Mouse (Mus musculus) kidney, adult 18-20 months (tissue): ENCODE data around the gene Gcnt2.

Experiments used
- DNase-seq: peaks from one replicate; pipeline ENCODE4 v3.0.0; 2021

Gcnt2 gene

DNA sequence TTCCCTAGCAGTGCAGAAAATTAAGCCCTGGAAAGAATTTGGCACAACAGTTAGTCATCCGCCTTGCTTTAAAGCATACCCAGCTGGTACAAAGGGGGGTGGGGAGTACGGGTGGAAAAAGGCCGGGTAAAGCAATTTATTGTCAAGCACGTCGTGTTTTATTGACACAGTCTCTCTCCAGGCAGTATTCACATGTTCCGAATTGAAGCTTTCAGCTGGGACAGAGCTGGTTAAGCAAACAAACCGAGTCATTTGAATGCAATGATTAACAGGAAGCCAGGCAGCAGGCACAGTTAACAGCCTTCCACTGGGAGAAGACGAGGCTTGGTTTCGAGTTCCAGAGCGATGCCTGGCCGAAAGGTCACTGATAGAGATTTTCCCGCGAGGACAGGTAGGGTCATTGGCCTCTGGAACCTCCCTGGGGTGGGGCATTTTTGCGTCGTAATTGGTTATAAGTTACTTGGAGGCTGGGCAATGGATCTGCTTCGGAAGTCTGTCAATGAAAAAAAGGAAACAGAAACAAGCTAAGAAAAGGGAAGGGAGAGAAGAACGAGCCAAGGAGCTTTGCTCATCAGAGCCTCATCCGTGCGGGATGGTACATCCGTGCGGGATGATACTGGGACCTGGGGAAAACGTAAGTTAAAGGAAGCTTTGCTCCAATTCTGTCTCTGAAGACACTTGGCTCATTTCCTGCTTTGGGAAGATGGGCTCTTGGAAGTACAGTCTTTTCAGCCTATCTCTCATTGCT lies at the start of gene Gcnt2:
Gcnt2 (plus strand) TSS at position 103 of the 748 bp plus-strand sequence.
- peak; percentile 80 for DNase-seq

DNA sequence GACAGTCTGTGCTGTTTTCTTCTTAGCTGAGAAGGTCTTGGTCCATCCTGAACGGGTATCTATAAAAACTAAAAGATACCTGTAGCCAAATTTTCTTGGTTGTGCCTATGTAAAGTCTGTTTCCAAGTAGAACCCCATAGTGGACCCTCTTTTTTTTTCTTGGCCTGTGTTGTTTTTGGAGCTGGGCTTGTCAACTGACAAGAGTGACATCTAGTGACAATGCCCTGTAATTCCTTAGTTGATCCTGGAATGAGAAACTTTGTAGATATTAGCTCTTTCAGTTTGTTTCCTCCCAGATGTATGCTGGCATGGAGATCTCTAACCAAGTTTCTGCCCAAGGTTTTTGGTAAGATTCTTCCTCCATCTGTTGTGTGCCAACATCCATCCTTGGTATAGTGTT lies 38.9 kb upstream of the Gcnt2 start:
- no peak for DNase-seq

GRCm38 (mm10) chr13:40821911-40822310 lies 37.6 kb upstream of the Gcnt2 start:
- DNase-seq: no peak

DNA sequence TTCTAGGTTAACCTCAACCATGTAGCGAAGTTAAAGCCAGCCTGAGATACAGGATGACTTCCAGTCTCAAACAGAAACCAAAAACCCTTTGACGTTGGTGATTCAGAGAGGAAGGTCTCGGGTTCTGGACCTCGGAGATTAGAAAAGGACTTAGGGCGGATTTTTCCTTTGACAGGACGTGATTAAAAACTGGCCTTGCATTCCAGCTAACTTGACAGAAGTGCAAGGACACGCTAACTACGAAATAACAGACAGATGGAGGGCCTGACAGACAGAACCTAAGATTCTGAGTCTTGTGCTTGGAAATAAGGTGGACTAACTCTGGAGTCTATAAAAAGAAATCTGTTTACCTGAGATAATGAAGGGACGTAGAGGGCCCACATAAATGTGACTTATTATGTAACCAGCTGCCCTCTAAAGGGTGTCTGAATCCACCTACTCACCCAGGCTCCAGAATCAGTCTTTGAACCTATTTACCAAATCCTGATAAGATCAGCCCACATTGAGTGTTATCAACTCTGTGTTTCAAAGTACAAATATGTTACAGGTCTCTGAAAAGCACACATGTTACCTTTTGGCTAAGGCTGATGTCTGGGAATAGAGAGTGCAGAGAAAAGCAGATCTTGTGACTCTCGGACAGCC lies 18.3 kb upstream of the Gcnt2 start:
- DNase-seq: no peak

DNA sequence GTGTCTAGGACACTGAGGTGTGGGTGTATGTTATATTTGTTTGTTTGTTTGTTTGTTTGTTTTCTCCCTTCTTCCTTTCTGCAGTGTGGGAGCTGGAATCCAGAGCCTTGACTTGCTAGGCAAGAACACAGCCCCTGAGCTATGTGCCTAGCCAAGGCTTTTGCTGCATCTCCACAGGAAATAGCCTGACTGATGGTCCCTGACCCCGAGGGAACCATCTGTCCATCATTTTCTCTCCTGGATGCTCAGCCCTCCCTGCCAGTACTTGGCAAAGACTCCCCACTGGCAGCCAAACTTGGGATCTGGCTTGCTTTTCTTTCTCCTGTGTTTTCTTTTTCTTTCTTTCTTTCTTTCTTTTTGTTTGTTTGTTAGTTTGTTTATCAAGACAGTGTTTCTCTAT lies 17.4 kb upstream of the Gcnt2 start:
- no peak for DNase-seq

GRCm38 (mm10) chr13:40843418-40844067 lies 16.0 kb upstream of the Gcnt2 start:
- DNase-seq: peak; percentile 72

GRCm38 (mm10) chr13:40844144-40844543 lies 15.4 kb upstream of the Gcnt2 start:
- DNase-seq: no peak

DNA sequence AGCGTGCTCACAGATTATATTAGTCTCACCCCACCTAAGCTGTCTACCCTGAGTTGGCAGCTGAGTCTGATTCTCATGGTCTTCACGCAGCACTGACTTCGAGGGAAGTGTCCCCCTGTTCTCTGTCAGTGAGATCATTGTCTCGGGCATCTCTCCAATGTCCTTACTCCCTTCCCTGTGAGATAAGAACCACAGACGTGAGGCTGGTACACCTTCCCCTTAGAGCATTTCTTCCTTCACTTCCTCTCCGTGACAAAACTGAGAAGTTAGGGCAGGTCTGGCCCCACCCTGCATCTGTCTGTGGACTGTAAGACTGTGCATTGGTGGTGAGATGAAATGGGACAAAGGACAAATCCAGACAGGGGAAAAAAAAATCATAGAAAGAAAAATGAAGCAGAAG lies 13.6 kb upstream of the Gcnt2 start:
- no peak for DNase-seq

GRCm38 (mm10) chr13:40846375-40846774 lies 13.2 kb upstream of the Gcnt2 start:
- DNase-seq: peak; percentile 30

GRCm38 (mm10) chr13:40847898-40848297 lies 11.7 kb upstream of the Gcnt2 start:
- no peak for DNase-seq

DNA sequence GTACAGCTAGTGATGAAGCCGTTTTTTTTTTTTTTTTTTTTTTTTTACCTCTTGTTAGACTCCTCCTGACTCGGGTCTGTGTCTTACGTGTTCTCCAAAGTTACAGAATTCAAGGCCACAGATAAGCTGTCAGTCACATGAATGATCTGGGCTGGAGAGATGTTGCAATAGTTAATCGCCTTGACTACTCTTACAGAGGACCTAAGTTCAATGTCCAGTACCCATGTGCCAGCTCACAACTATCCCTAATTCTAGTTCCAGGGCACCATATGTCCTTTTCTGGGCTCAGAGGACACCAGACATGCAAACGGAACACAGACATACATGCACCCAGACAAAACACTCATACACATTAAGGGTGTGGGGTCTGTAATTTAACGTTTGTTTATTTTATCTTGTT lies 8.9 kb upstream of the Gcnt2 start:
- peak; percentile 19 for DNase-seq

DNA sequence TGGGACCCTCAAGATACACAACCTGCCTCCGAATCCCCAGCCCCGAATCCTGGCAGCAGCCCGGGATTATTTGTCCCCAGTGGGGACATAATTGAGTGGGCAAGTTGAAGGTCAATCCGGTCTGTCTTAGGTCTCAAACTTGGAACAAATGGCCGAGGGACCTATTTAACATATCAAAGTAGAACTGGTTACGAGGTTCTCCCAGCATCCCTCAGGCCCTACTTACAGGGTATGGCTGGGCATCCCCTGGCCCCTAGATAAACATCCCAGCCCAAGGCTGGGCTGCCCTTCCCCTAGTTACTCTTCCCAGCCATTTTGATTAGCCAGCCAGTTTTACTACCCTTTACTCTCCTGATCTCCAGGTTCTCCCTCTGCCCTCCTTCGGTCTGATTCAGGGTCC lies 8.3 kb upstream of the Gcnt2 start:
- DNase-seq: no peak

DNA sequence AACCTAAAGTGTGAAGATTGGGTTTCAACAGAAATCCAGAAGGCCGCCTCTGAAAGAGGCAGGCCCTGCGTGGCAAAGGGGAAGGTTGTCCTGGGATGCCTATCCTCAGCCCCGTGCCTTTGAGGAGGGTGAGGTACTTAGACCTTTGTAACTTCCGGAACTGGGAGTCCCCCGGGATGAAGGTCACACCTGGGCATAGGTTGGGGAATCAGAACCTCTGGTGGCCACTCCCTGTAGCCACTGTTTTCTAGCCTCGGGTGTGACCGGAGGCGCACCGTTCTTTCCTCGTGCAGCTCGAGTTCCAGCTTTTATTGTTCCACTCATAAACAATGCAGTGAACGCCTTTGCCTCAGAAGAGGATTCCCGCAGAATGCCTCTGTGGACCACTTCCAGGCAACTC lies 7.6 kb upstream of the Gcnt2 start:
- DNase-seq: peak; percentile 48

DNA sequence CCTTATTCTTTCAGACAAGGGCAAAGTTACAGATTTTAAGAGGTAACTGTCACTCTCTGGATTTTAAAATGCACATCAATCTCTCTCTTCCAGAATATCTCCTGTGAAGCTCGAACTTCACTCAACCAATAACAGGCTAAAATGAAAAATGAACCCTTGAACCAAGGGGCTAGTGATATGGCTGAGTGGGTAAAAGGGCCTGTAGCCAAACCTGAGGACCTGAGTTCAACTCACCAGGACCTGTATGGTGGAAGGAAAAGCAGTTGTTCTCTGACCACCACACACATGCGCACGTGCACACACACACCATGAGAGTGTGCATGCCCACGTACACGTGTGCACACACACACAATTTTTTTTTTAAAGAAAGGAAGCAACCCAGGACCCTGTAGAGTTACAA lies 6.8 kb upstream of the Gcnt2 start:
- no peak for DNase-seq

DNA sequence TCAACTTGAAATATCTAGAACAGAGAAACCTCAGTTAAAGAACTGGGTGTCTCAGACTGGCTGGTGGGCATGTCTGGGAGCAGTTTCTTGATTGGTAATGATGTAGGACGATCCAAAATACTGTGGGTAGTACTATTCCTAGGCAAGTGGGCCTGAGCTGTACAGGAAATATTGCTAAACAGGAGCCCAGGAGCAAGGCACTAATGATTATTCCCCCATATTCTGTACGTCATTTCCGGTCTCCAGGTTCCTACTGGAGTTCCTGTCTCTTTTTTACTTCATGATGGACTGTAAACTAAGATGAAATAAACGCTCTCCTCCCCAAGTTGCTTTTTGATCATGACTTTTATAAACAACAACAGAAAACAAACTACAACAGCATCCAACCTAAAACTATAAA lies 5.7 kb upstream of the Gcnt2 start:
- DNase-seq: no peak

- DNase-seq: peak; percentile 73
Measured at GRCm38 (mm10) chr13:40854451-40855058, 5.0 kb upstream of the Gcnt2 start.

GRCm38 (mm10) chr13:40855266-40855665 lies 4.3 kb upstream of the Gcnt2 start:
- peak; percentile 49 for DNase-seq

DNA sequence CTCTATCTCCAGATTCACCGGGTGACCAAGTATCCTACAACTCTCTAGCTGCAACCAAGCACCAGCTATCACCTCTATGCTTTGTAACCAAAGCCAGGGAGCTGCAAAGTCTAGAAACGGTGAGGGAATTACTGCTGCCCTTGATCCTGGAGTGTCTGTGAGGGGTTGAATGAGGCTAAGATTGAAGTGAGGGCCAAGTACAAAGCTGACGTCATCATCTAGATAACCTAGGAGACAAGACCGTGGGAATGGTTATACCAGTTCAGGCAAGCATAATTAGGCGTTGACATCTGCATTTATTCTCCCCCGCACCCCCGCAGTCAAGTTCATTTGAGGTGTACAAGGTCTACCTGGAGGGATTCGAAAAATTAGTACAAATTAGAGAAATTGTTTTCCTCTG lies 2.8 kb upstream of the Gcnt2 start:
- no peak for DNase-seq

- no peak for DNase-seq
Measured at GRCm38 (mm10) chr13:40857281-40857818, 2.2 kb upstream of the Gcnt2 start.

- DNase-seq: no peak
Measured at GRCm38 (mm10) chr13:40859225-40859624, 329 bp upstream of the Gcnt2 start.

- DNase-seq: no peak
Measured at GRCm38 (mm10) chr13:40863006-40863405, 3.5 kb downstream of the Gcnt2 start.

DNA sequence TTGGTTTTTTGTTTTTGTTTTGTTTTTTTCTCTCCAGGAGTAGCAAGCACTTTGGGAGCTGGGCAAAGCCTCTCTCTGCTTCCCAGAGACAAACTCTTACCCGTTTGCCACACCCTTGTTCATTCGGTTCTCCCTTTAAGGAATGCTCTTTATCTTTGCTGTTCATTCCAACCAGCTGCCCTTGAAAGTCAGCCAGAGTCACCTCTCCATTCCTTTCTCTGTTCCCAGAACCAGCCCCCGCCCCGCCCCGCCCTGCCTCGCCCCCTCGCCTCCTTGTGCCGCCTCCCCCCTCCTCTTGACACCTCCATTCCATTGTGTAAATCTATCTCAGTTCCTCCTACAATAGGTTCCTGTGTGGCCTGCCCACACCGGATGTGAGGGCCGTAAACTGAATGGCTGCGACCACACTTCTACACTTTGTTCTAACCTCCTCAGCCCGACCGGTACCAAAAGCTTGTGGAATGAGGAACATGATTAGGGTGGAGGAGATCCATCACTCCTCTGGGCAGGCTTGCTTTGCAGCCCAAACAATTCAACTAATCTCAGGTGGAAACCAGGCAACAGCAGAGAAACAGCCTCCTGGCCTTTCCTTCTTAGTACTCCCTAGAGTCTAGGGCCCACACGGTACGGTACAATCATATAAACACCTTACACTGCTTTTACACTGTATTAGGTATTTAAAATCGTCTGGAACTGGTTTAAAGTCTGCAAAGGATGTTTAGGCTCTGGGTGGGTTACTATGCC lies 9.5 kb downstream of the Gcnt2 start:
- DNase-seq: peak; percentile 20

GRCm38 (mm10) chr13:40874021-40874420 lies 14.5 kb downstream of the Gcnt2 start:
- DNase-seq: no peak
